Mouse (Mus musculus) embryonic facial prominence, embryonic 12.5 days (tissue): ENCODE results near the gene Vldlr. TPM values are rescaled to one million over a fixed set of nuclear protein-coding genes. Genes with fewer than 3 reads are reported as not detected.

ENCODE experiments used
- polyA plus RNA-seq: library from polyadenylated mRNA; unstranded; fragments of >200 nt; fragmentation: Nextera tagmentation; extraction: Ambion mirVana; gene quantifications from 2 replicates; pipeline ENCODE4 v1.2.1, GENCODE M21; 2016

The Vldlr gene
- polyA plus RNA-seq, 1 experiment from 2014 or later = 10.8 TPM

Other genes starting within 250 kb of the Vldlr start
- 0.14 and 0.17 TPM in 2 replicates for gene Kcnv2, start 106.1 kb downstream of the Vldlr start, polyA plus RNA-seq
- 78.6 and 86.4 TPM in 2 replicates for gene Pum3, start 213.3 kb downstream of the Vldlr start, polyA plus RNA-seq